Comparison of ENCODE assay signal across 19 mouse cellular contexts in the genomic region with DNA sequence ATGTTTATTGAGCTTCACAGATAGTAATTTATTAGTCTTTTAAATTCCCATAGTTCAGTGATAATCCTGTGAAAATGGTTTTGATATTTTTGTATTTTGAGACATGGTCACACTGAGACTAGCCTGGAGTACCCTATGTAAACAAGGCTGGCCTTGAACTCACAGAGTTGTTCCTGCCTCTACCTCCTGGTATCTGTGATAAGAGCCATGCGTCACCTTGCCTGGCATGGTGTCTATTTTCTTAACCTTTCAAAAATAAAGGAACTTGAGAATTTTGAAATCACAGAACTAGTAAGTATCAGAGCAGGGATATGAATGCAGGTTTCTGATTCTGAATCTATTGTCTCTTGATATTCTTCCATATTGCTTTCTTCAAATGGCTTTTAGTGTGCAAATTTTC. TPM values are rescaled to one million over a fixed set of nuclear protein-coding genes. Genes with fewer than 3 reads are reported as not detected.
DNase-seq lines count a peak whose midpoint lies in the region; ATAC-seq and TF ChIP-seq lines count a peak whose summit lies in the region.
"Had no signal": no experiment of that assay in that cellular context is flagged by ENCODE, and none has a peak within 500 bp of the region (broad histone marks: within the 10 kb centered on the region; RNA-seq: fewer than 3 reads in every experiment).

No protein-coding gene starts in this region.

- peak; percentile 65 to 87 for DNase-seq in adrenal gland, adult (ENCODE audit: inconsistent age in 2 of 2, low spot score in 1 of 2)
- DNase-seq in adrenal gland, postnatal 4 days (ENCODE audit: low spot score in 2 of 2) = no peak
- DNase-seq in adrenal gland, adult 8-10 months = peak; percentile 45
- DNase-seq in adrenal gland, postnatal 36 days = peak; percentile 47 to 57
- DNase-seq in embryo, embryonic 10.5 days (ENCODE audit: low spot score) = no peak
- DNase-seq in layer of hippocampus, postnatal 36 days = no peak
- no peak for DNase-seq in midbrain, postnatal 0 days (ENCODE audit: low spot score)
- DNase-seq: cerebellum, adult 9-11 months; cerebellum, postnatal 36 days; forebrain, postnatal 0 days; gastrocnemius, adult 2 months; gastrocnemius, postnatal 25 days; heart, adult 11 months; heart, postnatal 36 days had no signal

- H3K9me3 ChIP-seq in midbrain, postnatal 0 days (ENCODE audit: low read length) = no peaks in the 10 kb centered on the region
- H3K9me3 ChIP-seq: embryonic facial prominence, embryonic 10.5 days; forebrain, embryonic 13.5 days; heart, embryonic 13.5 days; hindbrain, embryonic 15.5 days had no signal

- 0 out of 2 replicates have a peak, but pooled peaks cover 8% of the 10 kb centered on the region for H3K4me1 ChIP-seq in midbrain, postnatal 0 days (ENCODE audit: insufficient read depth, low read length)

- no peak overlapping the region for H3K27ac ChIP-seq in midbrain, postnatal 0 days (ENCODE audit: low read depth, low read length)
- H3K27ac ChIP-seq: embryonic facial prominence, embryonic 10.5 days; forebrain, embryonic 13.5 days; gastrocnemius, adult 2 months; heart, embryonic 13.5 days; hindbrain, embryonic 15.5 days had no signal

- WGBS in midbrain, postnatal 0 days = 87% methylated on average over 1 of the region's 1 CpGs

- TF ChIP-seq CTCF in midbrain, postnatal 0 days (IDR thresholded peaks at IDR 0.05) = no peak

- no peaks in the 10 kb centered on the region for H3K27me3 ChIP-seq in midbrain, postnatal 0 days (ENCODE audit: insufficient read depth, low read length)
- H3K27me3 ChIP-seq: forebrain, embryonic 13.5 days; heart, embryonic 13.5 days; hindbrain, embryonic 15.5 days had no signal

- no peaks in the 10 kb centered on the region for H3K36me3 ChIP-seq in midbrain, postnatal 0 days (ENCODE audit: insufficient read depth, low read length)
- H3K36me3 ChIP-seq: embryonic facial prominence, embryonic 10.5 days; hindbrain, embryonic 15.5 days had no signal

- no peak for ATAC-seq in midbrain, postnatal 0 days (ENCODE audit: low FRiP score)
- ATAC-seq: forebrain, embryonic 13.5 days; forebrain, postnatal 0 days; intestine, embryonic 16.5 days had no signal

- H3K9ac ChIP-seq in midbrain, postnatal 0 days (replicated peaks; ENCODE audit: low read length, poor library complexity, severe bottlenecking) = no peak overlapping the region
- H3K9ac ChIP-seq: forebrain, embryonic 13.5 days; forebrain, postnatal 0 days; heart, embryonic 13.5 days; hindbrain, embryonic 15.5 days had no signal

- no peak overlapping the region for H3K4me3 ChIP-seq in midbrain, postnatal 0 days (ENCODE audit: low read depth, low read length)
- H3K4me3 ChIP-seq: embryonic facial prominence, embryonic 10.5 days; forebrain, embryonic 13.5 days; gastrocnemius, adult 2 months; heart, embryonic 13.5 days; hindbrain, embryonic 15.5 days had no signal

- no peak overlapping the region for H3K4me2 ChIP-seq in midbrain, postnatal 0 days (ENCODE audit: low read depth, low read length, poor library complexity, severe bottlenecking)
- H3K4me2 ChIP-seq: forebrain, embryonic 13.5 days; heart, embryonic 13.5 days; hindbrain, embryonic 15.5 days had no signal

RNA-seq across cellular contexts. Expression of a gene that starts 35.0 kb away (rescaled TPM):
- 10 to 100 TPM; 46.2 to 47.0 TPM for total RNA-seq in adrenal gland, postnatal 4 days (2021)
- total RNA-seq in adrenal gland, adult 8-10 months (2022) = 10 to 100 TPM; 33.5 to 49.1 (median 44.9) TPM
- total RNA-seq in adrenal gland, postnatal 36 days (2021) = 10 to 100 TPM; 44.7 to 46.3 TPM
- total RNA-seq in layer of hippocampus, postnatal 36 days (2021) = 10 to 100 TPM; 20.2 to 24.1 TPM
- 28.1 and 30.0 TPM in 2 replicates for total RNA-seq in midbrain, postnatal 0 days (2014; rRNA removed)
- polyA plus RNA-seq in midbrain, postnatal 0 days (2015; fragmentation: Nextera tagmentation; extraction: Ambion mirVana) = 26.6 and 26.7 TPM in 2 replicates

RNA-seq across cellular contexts. Expression of a gene that starts 35.8 kb away (rescaled TPM):
- total RNA-seq in adrenal gland, postnatal 4 days (2021) = 10 to 100 TPM; 78.5 to 82.9 TPM
- 100 to 1,000 TPM in 1 of 4 experiments, 10 to 100 TPM in 3; 54.1 to 103 (median 65.0) TPM for total RNA-seq in adrenal gland, adult 8-10 months (2022)
- 10 to 100 TPM; 52.9 to 57.7 TPM for total RNA-seq in adrenal gland, postnatal 36 days (2021)
- 100 to 1,000 TPM; 103 to 110 TPM for total RNA-seq in layer of hippocampus, postnatal 36 days (2021)
- 63.8 and 74.6 TPM in 2 replicates for total RNA-seq in midbrain, postnatal 0 days (2014; rRNA removed)
- polyA plus RNA-seq in midbrain, postnatal 0 days (2015; fragmentation: Nextera tagmentation; extraction: Ambion mirVana) = 33.8 and 45.1 TPM in 2 replicates

Comparison
In these comparisons a context has a peak if more than half of its experiments do, and no peak if none do; other contexts are left out.
1. DNase-seq: peak in adrenal gland, adult (2 of 2), adrenal gland, adult 8-10 months (single experiment) and adrenal gland, postnatal 36 days (2 of 2); none in adrenal gland, postnatal 4 days (0 of 2), embryo, embryonic 10.5 days (single experiment), layer of hippocampus, postnatal 36 days (0 of 2) and midbrain, postnatal 0 days (single experiment).